22 mouse cellular contexts compared by ENCODE assay signal in the genomic region with DNA sequence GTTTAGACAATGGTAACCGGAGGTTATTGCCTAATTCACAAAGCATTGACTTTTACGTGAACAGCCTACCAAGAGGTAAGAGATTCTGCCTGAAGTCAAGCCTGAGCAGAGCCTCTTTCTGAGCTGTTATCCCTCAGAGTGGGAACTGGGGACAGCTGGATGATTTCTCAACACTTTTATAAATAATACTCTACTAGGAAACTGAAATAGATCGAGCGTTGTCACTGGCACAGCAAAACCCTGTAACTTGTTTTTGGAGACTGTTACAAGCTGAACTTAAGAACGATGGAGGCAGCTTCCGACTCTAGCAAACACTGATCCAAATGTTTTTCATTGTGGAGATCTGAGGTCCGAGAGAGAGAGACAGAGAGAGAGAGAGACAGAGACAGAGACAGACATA. TPM values are rescaled to one million over a fixed set of nuclear protein-coding genes. Genes with fewer than 3 reads are reported as not detected.
DNase-seq lines count a peak whose midpoint lies in the region; ATAC-seq and TF ChIP-seq lines count a peak whose summit lies in the region.
"Had no signal": no experiment of that assay in that cellular context is flagged by ENCODE, and none has a peak within 500 bp of the region (broad histone marks: within the 10 kb centered on the region; RNA-seq: fewer than 3 reads in every experiment).

No protein-coding gene starts in this region.

- TF ChIP-seq CTCF in forebrain, postnatal 0 days (IDR thresholded peaks at IDR 0.05; ENCODE audit: low read depth), result no peak

- H3K27me3 ChIP-seq in forebrain, postnatal 0 days (ENCODE audit: insufficient read depth, low read length), result no peaks in the 10 kb centered on the region
- H3K27me3 ChIP-seq in forebrain, embryonic 10.5 days (ENCODE audit: poor library complexity, severe bottlenecking), result no peaks in the 10 kb centered on the region
- H3K27me3 ChIP-seq: embryonic facial prominence, embryonic 15.5 days; heart, embryonic 13.5 days; limb, embryonic 13.5 days; liver, embryonic 15.5 days had no signal

- no peaks in the 10 kb centered on the region for H3K36me3 ChIP-seq in forebrain, postnatal 0 days (ENCODE audit: insufficient read depth)
- no peaks in the 10 kb centered on the region for H3K36me3 ChIP-seq in forebrain, embryonic 10.5 days (replicated peaks)
- H3K36me3 ChIP-seq: embryonic facial prominence, embryonic 15.5 days; heart, embryonic 13.5 days; limb, embryonic 13.5 days; liver, embryonic 15.5 days had no signal

- no peaks in the 10 kb centered on the region for H3K9me3 ChIP-seq in forebrain, postnatal 0 days (ENCODE audit: low read length)
- H3K9me3 ChIP-seq in forebrain, embryonic 10.5 days, result no peaks in the 10 kb centered on the region
- H3K9me3 ChIP-seq: embryonic facial prominence, embryonic 15.5 days; heart, embryonic 13.5 days; limb, embryonic 13.5 days; liver, embryonic 15.5 days had no signal

- H3K27ac ChIP-seq in forebrain, postnatal 0 days (ENCODE audit: low read depth, low read length), result no peak overlapping the region
- H3K27ac ChIP-seq in forebrain, embryonic 10.5 days, result no peak overlapping the region
- H3K27ac ChIP-seq: embryonic facial prominence, embryonic 15.5 days; heart, embryonic 13.5 days; limb, embryonic 13.5 days; liver, embryonic 15.5 days had no signal

- DNase-seq in forebrain, postnatal 0 days, result peak; percentile 4
- no peak for DNase-seq in forebrain, embryonic 10.5 days (ENCODE audit: extremely low spot score, low spot score)
- DNase-seq in right cerebral cortex, adult 18-20 months, result peak; percentile 48
- no peak for DNase-seq in right cerebral cortex, postnatal 4 days
- peak; percentile 39 to 49 for DNase-seq in left cerebral cortex, adult 9 months (ENCODE audit: low spot score in 2 of 2)
- peak; percentile 86 for DNase-seq in telencephalon, adult 2 months (ENCODE audit: low read depth, low spot score)
- no peak for DNase-seq in kidney, postnatal 14 days
- no peak for DNase-seq in gastrocnemius, postnatal 4 days (ENCODE audit: low spot score in 2 of 2)
- DNase-seq: cerebellum, postnatal 14 days; embryo, embryonic 11 days; heart, postnatal 4 days; kidney, adult 8-10 months; midbrain, embryonic 14.5 days; retina, postnatal 1 day; thymus, postnatal 36 days had no signal

- H3K9ac ChIP-seq in forebrain, postnatal 0 days, result no peak overlapping the region
- H3K9ac ChIP-seq: embryonic facial prominence, embryonic 15.5 days; heart, embryonic 13.5 days; limb, embryonic 13.5 days; liver, embryonic 15.5 days had no signal

- H3K4me1 ChIP-seq in forebrain, postnatal 0 days (ENCODE audit: insufficient read depth), result no peaks in the 10 kb centered on the region
- no peaks in the 10 kb centered on the region for H3K4me1 ChIP-seq in forebrain, embryonic 10.5 days
- H3K4me1 ChIP-seq: embryonic facial prominence, embryonic 15.5 days; limb, embryonic 13.5 days; liver, embryonic 15.5 days had no signal

- ATAC-seq in forebrain, postnatal 0 days, result no peak

- 90% methylated on average over 7 of the region's 7 CpGs for WGBS in forebrain, postnatal 0 days
- 93% methylated on average over 7 of the region's 7 CpGs for WGBS in forebrain, embryonic 10.5 days

- H3K4me3 ChIP-seq in forebrain, postnatal 0 days (ENCODE audit: low read depth, low read length), result no peak overlapping the region
- no peak overlapping the region for H3K4me3 ChIP-seq in forebrain, embryonic 10.5 days
- H3K4me3 ChIP-seq: embryonic facial prominence, embryonic 15.5 days; heart, embryonic 13.5 days; limb, embryonic 13.5 days; liver, embryonic 15.5 days had no signal

- H3K4me2 ChIP-seq in forebrain, postnatal 0 days (ENCODE audit: low read depth), result no peak overlapping the region
- H3K4me2 ChIP-seq: embryonic facial prominence, embryonic 15.5 days; heart, embryonic 13.5 days; limb, embryonic 13.5 days; liver, embryonic 15.5 days had no signal

RNA-seq across cellular contexts. Expression of gene Xcl1, which starts 4.2 kb away (rescaled TPM):
- not detected in 2 replicates for total RNA-seq in forebrain, postnatal 0 days (2014; rRNA removed)
- not detected in 2 replicates for polyA plus RNA-seq in forebrain, postnatal 0 days (2015; fragmentation: Nextera tagmentation; extraction: Ambion mirVana)
- polyA plus RNA-seq in forebrain, embryonic 10.5 days (2016; fragmentation: Nextera tagmentation; extraction: Ambion mirVana), result not detected in 2 replicates
- total RNA-seq in gastrocnemius, postnatal 4 days (2021), result not detected
- total RNA-seq: heart, postnatal 4 days; MEL; neutrophil, adult 5-6 weeks had no signal
- polyA plus RNA-seq: embryonic facial prominence, embryonic 15.5 days; forebrain, embryonic 11.5 days; heart, embryonic 13.5 days; limb, embryonic 13.5 days; liver, embryonic 15.5 days; midbrain, embryonic 14.5 days had no signal

Comparison
In these comparisons a context has a peak if more than half of its experiments do, and no peak if none do; other contexts are left out.
1. DNase-seq: peak in forebrain, postnatal 0 days (single experiment), right cerebral cortex, adult 18-20 months (single experiment), left cerebral cortex, adult 9 months (2 of 2) and telencephalon, adult 2 months (single experiment); none in forebrain, embryonic 10.5 days (single experiment), right cerebral cortex, postnatal 4 days (single experiment), kidney, postnatal 14 days (single experiment) and gastrocnemius, postnatal 4 days (0 of 2).